Mouse (Mus musculus): ENCODE measurements around the gene Mapk12.

Gene Mapk12

GRCm38 (mm10) chr15:89175411-89176155, 35.1 kb upstream of the Mapk12 start:
- ChIA-PET CTCF (interaction anchor here in 3 of 4 experiments (0.6 to 1.2 kb wide), 3 partner anchors 20 to 140 kb away, joined by 3 to 4 read pairs (median 3); partner anchors contain the start of genes Dennd6b (in 2 of the 3) and Sbf1 (in 1 of the 3)), POLR2A (interaction anchor here in 3 of 4 experiments (0.6 to 4.0 kb wide), 13 partner anchors 15 to 467 kb away, joined by 3 to 20 read pairs (median 3); partner anchors contain the start of genes Adm2 (in 1 of the 3), Dennd6b (in 1 of the 3), Mapk12 (in 1 of the 3) and Sco2 (in 1 of the 3))

GRCm38 (mm10) chr15:89174889-89175339, 34.4 kb upstream of the Mapk12 start:
- ChIA-PET CTCF (interaction anchor here in 2 of 4 experiments (0.8 to 1.2 kb wide), 3 partner anchors 21 to 46 kb away, joined by 3 to 4 read pairs (median 4); partner anchors contain the start of genes Dennd6b (in 2 of the 2) and Hdac10 (in 1 of the 2)), POLR2A (interaction anchor here in 3 of 4 experiments (0.6 to 4.0 kb wide), 23 partner anchors 7 to 466 kb away, joined by 3 to 20 read pairs (median 4); partner anchors contain the start of genes Mapk12 (in 2 of the 3), Adm2 (in 1 of the 3), Dennd6b (in 1 of the 3) and Ppp6r2 (in 1 of the 3))

- ChIA-PET POLR2A (interaction anchor here in 3 of 4 experiments (0.6 to 4.0 kb wide), 23 partner anchors 8 to 465 kb away, joined by 3 to 20 read pairs (median 6); partner anchors contain the start of genes Dennd6b (in 1 of the 3), Hdac10 (in 1 of the 3), Mapk11 (in 1 of the 3) and Mapk12 (in 1 of the 3)), CTCF (interaction anchor here in 3 of 4 experiments (0.5 to 1.2 kb wide), 3 partner anchors 12 to 72 kb away, joined by 3 read pairs; partner anchors contain the start of gene Dennd6b (in 1 of the 3))
These were observed 33.4 kb upstream of the Mapk12 start for GRCm38 (mm10) chr15:89173906-89174214.

GRCm38 (mm10) chr15:89173024-89173905, 32.8 kb upstream of the Mapk12 start:
- CTCF ChIA-PET, result interaction anchor here in 3 of 4 experiments (0.5 to 2.0 kb wide), 8 partner anchors 11 to 142 kb away, joined by 3 to 5 read pairs (median 3); partner anchors contain the start of gene Dennd6b (in 1 of the 3)
- POLR2A ChIA-PET, result interaction anchor here in 3 of 4 experiments (0.6 to 4.0 kb wide), 34 partner anchors 8 to 479 kb away, joined by 3 to 20 read pairs (median 4); partner anchors contain the start of genes Dennd6b (in 2 of the 3), Mapk11 (in 2 of the 3), Hdac10 (in 1 of the 3) and Pim3 (in 1 of the 3)

GRCm38 (mm10) chr15:89172276-89172935, 31.9 kb upstream of the Mapk12 start:
- ChIA-PET POLR2A (interaction anchor here in 3 of 4 experiments (0.6 to 4.0 kb wide), 21 partner anchors 10 to 478 kb away, joined by 3 to 20 read pairs (median 3); partner anchors contain the start of genes Dennd6b (in 2 of the 3), Mapk11 (in 2 of the 3), Pim3 (in 1 of the 3) and Tubgcp6 (in 1 of the 3)), CTCF (interaction anchor here in 2 of 4 experiments (0.9 to 2.0 kb wide), 5 partner anchors 10 to 24 kb away, joined by 3 to 5 read pairs (median 3); partner anchors contain the start of gene Dennd6b (in 1 of the 2))

- ChIA-PET POLR2A (interaction anchor here (0.5 to 3.8 kb wide), 11 partner anchors 10 to 265 kb away, joined by 3 to 13 read pairs (median 4); partner anchors contain the start of genes Mapk11 (in 2 of the 4) and Tubgcp6 (in 1 of the 4)), CTCF (interaction anchor here in 2 of 4 experiments (0.7 to 2.0 kb wide), 4 partner anchors 14 to 215 kb away, joined by 3 to 5 read pairs (median 4); partner anchors contain the start of gene Dennd6b (in 1 of the 2))
These were observed 31.1 kb upstream of the Mapk12 start for GRCm38 (mm10) chr15:89171526-89172051.

GRCm38 (mm10) chr15:89170102-89170501, 29.6 kb upstream of the Mapk12 start:
- POLR2A ChIA-PET, result interaction anchor here in 3 of 4 experiments (0.7 to 2.8 kb wide), 25 partner anchors 8 to 461 kb away, joined by 3 to 26 read pairs (median 4); partner anchors contain the start of genes Mapk11 (in 2 of the 3), Cpt1b (in 1 of the 3), Dennd6b (in 1 of the 3) and Selenoo (in 1 of the 3)
- CTCF ChIA-PET, result interaction anchor here in 3 of 4 experiments (0.8 to 1.3 kb wide), 6 partner anchors 8 to 342 kb away, joined by 3 to 5 read pairs (median 3); partner anchors contain the start of gene Dennd6b (in 1 of the 3)

GRCm38 (mm10) chr15:89169431-89169830, 28.9 kb upstream of the Mapk12 start:
- CTCF ChIA-PET, result interaction anchor here in 3 of 4 experiments (0.7 to 1.5 kb wide), 10 partner anchors 9 to 342 kb away, joined by 3 to 6 read pairs (median 3); partner anchors contain the start of genes Dennd6b (in 1 of the 3) and Hdac10 (in 1 of the 3)
- POLR2A ChIA-PET, result interaction anchor here in 3 of 4 experiments (0.5 to 2.8 kb wide), 29 partner anchors 8 to 460 kb away, joined by 3 to 26 read pairs (median 4); partner anchors contain the start of genes Mapk11 (in 2 of the 3), Tubgcp6 (in 2 of the 3), Cpt1b (in 1 of the 3) and Dennd6b (in 1 of the 3)

GRCm38 (mm10) chr15:89168922-89169321, 28.4 kb upstream of the Mapk12 start:
- ChIA-PET POLR2A (interaction anchor here in 3 of 4 experiments (0.5 to 2.8 kb wide), 24 partner anchors 8 to 460 kb away, joined by 3 to 26 read pairs (median 4); partner anchors contain the start of genes Mapk11 (in 2 of the 3), Tubgcp6 (in 2 of the 3), Dennd6b (in 1 of the 3) and Selenoo (in 1 of the 3)), CTCF (interaction anchor here in 3 of 4 experiments (0.7 to 1.5 kb wide), 9 partner anchors 11 to 341 kb away, joined by 3 to 6 read pairs (median 3); partner anchors contain the start of genes Dennd6b (in 1 of the 3) and Hdac10 (in 1 of the 3))

- ChIA-PET CTCF (interaction anchor here in 1 of 4 experiments (1.4 kb wide), 1 partner anchor 30 kb away, joined by 3 read pairs; no protein-coding TSS in a partner anchor), POLR2A (interaction anchor here in 3 of 4 experiments (0.5 to 4.7 kb wide), 9 partner anchors 8 to 298 kb away, joined by 3 to 38 read pairs (median 4); partner anchors contain the start of gene Mapk11 (in 1 of the 3))
These were observed 25.0 kb upstream of the Mapk12 start for GRCm38 (mm10) chr15:89165478-89165877.

GRCm38 (mm10) chr15:89161397-89161796, 20.9 kb upstream of the Mapk12 start:
- POLR2A ChIA-PET, result interaction anchor here in 2 of 4 experiments (0.6 to 2.2 kb wide), 7 partner anchors 8 to 194 kb away, joined by 3 to 7 read pairs (median 3); partner anchors contain the start of genes Lmf2 (in 1 of the 2) and Ncaph2 (in 1 of the 2)
- CTCF ChIA-PET, result interaction anchor here in 1 of 4 experiments (1.2 to 2.1 kb wide), 2 partner anchors 12 to 33 kb away, joined by 3 to 5 read pairs; partner anchors contain the start of gene Hdac10

- CTCF ChIA-PET, result interaction anchor here in 3 of 4 experiments (1.0 to 2.1 kb wide), 10 partner anchors 8 to 286 kb away, joined by 3 to 6 read pairs (median 4); partner anchors contain the start of genes Hdac10 (in 1 of the 3) and Sco2 (in 1 of the 3)
- POLR2A ChIA-PET, result interaction anchor here in 2 of 4 experiments (0.6 to 2.0 kb wide), 15 partner anchors 9 to 54 kb away, joined by 3 to 9 read pairs (median 4); partner anchors contain the start of genes Mapk11 (in 2 of the 2) and Hdac10 (in 1 of the 2)
These were observed 18.0 kb upstream of the Mapk12 start for GRCm38 (mm10) chr15:89158516-89158915.

GRCm38 (mm10) chr15:89157954-89158353, 17.5 kb upstream of the Mapk12 start:
- CTCF ChIA-PET, result interaction anchor here in 3 of 4 experiments (0.6 to 2.1 kb wide), 13 partner anchors 8 to 286 kb away, joined by 3 to 6 read pairs (median 4); partner anchors contain the start of genes Hdac10 (in 2 of the 3), Mapk12 (in 1 of the 3) and Sco2 (in 1 of the 3)
- POLR2A ChIA-PET, result interaction anchor here in 3 of 4 experiments (0.7 to 2.0 kb wide), 9 partner anchors 10 to 40 kb away, joined by 3 to 8 read pairs (median 4); partner anchors contain the start of gene Hdac10 (in 1 of the 3)

GRCm38 (mm10) chr15:89152312-89152711, 11.8 kb upstream of the Mapk12 start:
- CTCF ChIA-PET, result interaction anchor here in 1 of 4 experiments (0.6 to 1.1 kb wide), 2 partner anchors 24 to 59 kb away, joined by 3 to 6 read pairs; partner anchors contain the start of genes Hdac10 and Ppp6r2
- POLR2A ChIA-PET, result interaction anchor here in 2 of 4 experiments (0.6 to 1.6 kb wide), 7 partner anchors 10 to 605 kb away, joined by 3 to 6 read pairs (median 3); no protein-coding TSS in a partner anchor

All from embryonic stem cell, embryonic (primary cell).